Mouse (Mus musculus) right cerebral cortex, adult 18-20 months (tissue): ENCODE data around the gene Atl3.

ENCODE experiments used
- DNase-seq: peaks from one replicate; pipeline ENCODE4 v3.0.0; 2022; ENCODE audit warnings: mixed read lengths

Gene Atl3

DNA sequence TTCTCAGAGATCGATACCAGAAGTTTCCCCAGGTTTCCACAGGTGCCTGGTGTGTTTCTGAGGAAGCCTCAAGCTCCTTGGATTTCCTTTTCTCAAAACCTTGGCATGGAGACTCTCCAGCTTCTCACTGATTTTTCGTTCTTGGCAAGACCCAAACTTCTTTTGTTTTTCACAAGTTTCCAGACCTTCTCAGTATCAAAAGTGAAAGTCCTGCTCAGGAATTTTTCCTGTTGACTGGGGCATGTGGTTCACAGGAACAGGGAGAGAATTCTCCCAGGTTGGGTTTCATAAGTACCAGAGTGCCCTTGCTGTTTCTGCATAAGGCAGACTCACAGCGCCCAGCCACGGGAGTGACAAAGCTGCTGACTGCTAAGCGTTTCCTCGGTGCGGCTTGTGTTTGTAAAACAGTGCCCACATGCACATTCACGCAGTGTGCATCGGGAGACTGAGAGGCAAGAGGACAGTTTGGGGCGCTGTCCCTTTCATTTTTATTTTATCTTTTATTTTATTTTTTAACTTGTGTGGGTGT lies 68.8 kb downstream of the Atl3 start:
- peak; percentile 17 for DNase-seq

DNA sequence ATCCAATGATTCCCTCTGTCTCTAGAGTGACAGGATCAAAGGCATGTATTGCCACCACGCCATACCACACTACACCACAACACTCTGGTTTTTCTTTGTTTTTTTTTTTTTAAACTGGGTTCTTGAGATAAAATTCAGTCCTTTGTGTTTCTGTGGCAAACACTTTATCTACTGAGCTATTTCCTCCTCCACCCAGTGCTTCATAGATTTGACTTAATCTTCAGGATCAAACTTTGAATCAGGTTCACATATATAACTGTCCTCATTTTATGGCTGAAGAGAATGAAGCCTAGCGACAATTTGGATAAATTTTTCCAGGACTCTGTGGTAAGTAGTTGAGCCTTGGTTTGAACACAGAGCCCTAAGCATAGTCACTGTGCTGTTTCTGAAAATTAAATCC lies 69.8 kb downstream of the Atl3 start:
- no peak for DNase-seq

- DNase-seq: no peak
These were observed 70.6 kb downstream of the Atl3 start for GRCm38 (mm10) chr19:7564457-7564856.

DNA sequence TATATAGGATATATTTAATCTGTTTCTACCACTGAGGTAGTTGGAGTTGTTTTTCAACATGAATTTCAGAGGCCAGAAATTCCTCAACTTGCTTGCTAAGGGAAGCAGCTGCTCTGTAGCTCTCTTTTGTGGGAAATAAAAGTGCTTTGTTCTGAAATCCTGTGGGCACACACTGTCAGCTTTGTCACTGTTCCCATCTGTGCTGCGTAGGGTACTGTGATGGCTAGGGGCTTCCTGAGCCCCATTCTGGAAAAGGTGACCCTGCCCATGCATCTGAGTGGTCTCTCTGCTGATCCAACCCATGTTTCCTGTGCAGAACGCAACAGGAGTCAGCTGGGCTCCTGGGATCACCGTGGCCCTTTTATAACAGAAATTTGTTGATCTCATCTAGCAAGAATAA lies 73.0 kb downstream of the Atl3 start:
- DNase-seq: peak; percentile 42

DNA sequence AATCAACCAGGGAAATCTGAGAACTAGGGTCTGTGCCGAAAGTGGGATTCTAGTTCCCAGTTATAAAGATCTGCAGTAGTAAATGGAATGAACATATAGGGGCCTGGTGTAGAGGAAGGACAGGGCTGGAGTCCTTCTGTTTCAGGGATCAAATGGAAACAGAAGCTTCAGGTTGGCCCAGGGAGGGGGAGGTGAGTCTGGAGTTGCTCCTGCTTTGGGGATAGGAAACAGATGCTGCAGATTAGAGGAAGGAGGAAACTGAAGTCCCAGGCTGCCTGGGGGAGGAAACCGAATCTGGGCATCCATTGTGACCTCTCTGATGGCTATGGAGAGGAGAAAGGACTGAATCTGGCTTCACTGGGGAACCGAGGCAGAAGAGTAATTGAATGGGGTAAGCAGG lies 74.5 kb downstream of the Atl3 start:
- no peak for DNase-seq

DNA sequence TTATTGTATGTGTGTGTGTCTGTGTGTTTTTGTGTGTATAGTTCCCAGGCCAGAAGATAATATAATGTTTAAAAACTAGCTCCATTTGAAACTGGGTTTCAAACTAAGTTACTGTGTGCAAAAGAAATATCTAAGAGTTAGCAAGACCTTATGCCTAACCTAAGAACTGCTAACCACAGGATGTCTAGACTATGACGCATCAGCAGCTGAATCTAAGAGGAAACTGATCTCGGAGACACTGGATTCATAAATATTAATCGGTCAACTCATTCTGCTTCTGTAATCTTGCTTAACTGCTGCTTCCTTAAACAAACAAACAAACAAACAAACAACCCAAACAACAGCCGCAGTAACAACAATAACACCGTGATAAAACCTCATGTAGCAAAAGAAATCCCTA lies 75.8 kb downstream of the Atl3 start:
- DNase-seq: no peak

GRCm38 (mm10) chr19:7576180-7576579 lies 82.3 kb downstream of the Atl3 start:
- no peak for DNase-seq

DNA sequence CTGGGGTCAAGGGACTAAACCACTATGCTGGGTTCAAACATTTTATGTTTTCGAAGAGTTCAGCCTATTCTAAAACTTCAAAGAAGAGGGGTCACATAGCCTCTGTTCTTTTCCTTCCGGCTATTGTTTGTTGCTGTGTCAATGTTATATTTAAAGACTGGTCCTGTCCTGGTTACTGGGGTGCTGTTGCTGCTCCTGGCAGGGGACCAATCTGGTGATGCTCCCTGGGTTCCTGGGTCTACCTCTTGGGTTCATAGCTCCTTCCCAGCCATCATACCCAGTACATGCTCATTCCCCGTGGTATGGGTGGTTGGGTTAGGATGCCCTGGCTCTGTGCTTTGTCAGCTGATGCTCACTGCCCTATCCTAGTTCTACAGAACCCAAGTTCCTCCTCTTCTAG lies 83.9 kb downstream of the Atl3 start:
- no peak for DNase-seq

DNA sequence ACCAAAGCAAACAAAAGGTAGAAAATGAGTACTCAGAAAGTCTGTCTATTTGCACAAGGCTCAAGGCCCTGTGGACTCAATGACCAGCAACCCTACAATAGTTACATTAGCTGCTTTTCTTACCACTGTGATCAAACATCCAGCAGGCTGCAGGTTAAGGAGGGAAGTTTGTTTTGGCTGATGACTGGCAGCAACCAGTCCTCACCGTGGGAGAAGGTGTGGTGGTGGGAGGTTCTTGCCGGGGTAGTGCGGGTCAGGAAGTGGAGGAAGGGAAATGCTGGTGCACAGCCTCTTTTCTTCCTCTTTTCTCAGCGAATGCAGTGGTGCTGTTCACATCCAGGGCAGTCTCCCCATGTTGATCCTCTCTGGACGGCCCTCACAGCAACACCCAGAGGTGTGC lies 87.2 kb downstream of the Atl3 start:
- DNase-seq: no peak

- no peak for DNase-seq
These were observed 89.3 kb downstream of the Atl3 start for GRCm38 (mm10) chr19:7583101-7583500.

- DNase-seq: no peak
These were observed 89.8 kb downstream of the Atl3 start for GRCm38 (mm10) chr19:7583599-7583998.

DNA sequence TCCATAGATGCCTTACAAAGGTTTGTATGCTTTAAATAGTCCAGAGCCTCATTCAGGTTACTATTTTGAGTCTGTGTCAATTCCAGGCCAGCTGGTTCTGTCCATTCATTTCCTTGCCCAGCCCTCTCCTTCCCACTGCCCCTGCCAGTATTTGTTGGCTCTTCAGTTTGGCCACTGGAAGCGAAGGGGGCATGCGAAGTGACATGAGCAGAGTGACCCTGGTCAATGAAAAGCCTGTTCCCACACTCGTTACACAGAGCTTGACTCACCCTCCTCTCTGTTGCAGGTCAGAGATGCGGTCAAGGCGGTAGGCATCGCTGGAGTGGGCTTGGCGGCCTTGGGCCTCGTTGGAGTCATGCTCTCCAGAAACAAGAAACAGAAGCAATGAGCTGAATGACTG lies 91.4 kb downstream of the Atl3 start:
- DNase-seq: no peak

- no peak for DNase-seq
These were observed 91.9 kb downstream of the Atl3 start for GRCm38 (mm10) chr19:7585764-7586163.
